Mouse (Mus musculus) erythroid progenitor cell, adult 5-6 weeks (primary cell): ENCODE measurements around the gene Syne2. TPM values are rescaled to one million over a fixed set of nuclear protein-coding genes. Genes with fewer than 3 reads are reported as not detected.

Source experiments
- ATAC-seq: replicated peaks from 2 replicates; pipeline ENCODE4 v1.8.0; 2016; ENCODE audit warnings: moderate number of reproducible peaks, mild to moderate bottlenecking, moderate TSS enrichment, inconsistent platforms; ENCODE audit not compliant: poor library complexity, low FRiP score, severe bottlenecking
- total RNA-seq, 2 experiments: library from RNA; stranded (forward) in 1 of 2; stranded (reverse) in 1 of 2; fragments of 150-400 nt in 1 of 2; fragments of 186-747, 209-891 nt in 1 of 2; gene quantifications; 2 replicates each; pipeline versions ENCODE4 v1.2.3 to v1.2.4; 2015 to 2017; ENCODE audit warnings: low replicate concordance in 2 of 2

The Syne2 gene
- total RNA-seq, 2 experiments from 2014 or later: 2.5 to 3.0 TPM

- no peak for ATAC-seq
Measured at GRCm38 (mm10) chr12:75918415-75918814, 100.5 kb downstream of the Syne2 start.

DNA sequence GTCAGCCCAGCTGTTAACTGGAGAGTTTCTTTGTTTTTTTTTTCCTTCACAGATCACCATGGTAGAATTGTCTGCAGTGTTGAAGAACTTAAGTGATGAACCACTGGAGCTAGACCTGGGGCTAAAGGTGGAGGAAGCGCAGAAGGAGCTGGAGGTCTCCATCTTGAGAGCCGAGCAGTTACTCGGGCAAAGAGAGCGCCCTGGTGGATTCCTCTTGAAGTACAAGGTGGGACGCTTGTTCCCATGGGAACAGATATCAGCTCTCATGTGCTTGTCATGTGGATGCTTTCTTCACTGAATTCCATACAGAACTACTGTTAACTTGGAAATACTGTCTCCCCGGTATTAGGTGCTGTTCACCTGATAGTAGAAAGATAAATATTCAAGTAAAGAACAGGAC lies 101.0 kb downstream of the Syne2 start:
- ATAC-seq: no peak

GRCm38 (mm10) chr12:75922900-75923299 lies 105.0 kb downstream of the Syne2 start:
- no peak for ATAC-seq

DNA sequence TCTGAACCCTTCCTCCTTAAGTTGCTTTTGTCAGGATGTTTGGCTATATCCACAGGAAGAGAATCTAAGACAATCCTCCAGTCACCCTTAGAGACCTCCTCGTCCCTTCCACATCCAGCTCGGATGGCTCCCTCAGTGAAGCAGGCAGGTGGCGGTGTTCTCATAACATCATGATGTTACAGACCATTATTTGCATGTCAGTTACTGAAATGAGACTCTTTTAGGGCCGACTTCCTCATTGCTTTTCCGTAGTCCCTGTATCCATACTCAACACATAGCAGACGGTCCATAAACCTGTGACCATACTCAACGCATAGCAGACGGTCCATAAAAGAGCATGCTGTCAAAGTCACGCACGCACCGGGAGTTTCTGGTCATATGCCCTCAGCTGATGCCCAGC lies 106.9 kb downstream of the Syne2 start:
- ATAC-seq: no peak

- no peak for ATAC-seq
Measured at GRCm38 (mm10) chr12:75927596-75927995, 109.7 kb downstream of the Syne2 start.

DNA sequence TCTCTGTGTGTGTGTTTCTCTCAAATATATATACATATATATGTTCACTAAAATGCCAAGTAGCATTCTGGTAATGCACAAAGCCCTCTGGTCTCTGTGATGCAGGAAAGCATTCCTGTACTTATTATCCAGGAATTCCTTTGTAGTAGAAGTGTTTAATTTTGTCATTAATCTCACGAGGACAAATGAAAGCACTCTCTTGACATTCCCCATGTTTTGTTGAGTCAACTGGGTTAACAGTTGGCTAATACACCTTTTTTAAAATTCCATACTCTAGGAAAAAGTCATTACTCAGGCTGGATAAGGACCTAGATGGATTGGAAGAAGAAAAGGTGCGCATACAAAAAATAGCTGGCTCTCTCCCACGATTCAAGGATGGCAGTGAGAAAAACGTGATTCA lies 115.6 kb downstream of the Syne2 start:
- no peak for ATAC-seq

- ATAC-seq: no peak
Measured at GRCm38 (mm10) chr12:75951328-75951727, 133.4 kb downstream of the Syne2 start.

DNA sequence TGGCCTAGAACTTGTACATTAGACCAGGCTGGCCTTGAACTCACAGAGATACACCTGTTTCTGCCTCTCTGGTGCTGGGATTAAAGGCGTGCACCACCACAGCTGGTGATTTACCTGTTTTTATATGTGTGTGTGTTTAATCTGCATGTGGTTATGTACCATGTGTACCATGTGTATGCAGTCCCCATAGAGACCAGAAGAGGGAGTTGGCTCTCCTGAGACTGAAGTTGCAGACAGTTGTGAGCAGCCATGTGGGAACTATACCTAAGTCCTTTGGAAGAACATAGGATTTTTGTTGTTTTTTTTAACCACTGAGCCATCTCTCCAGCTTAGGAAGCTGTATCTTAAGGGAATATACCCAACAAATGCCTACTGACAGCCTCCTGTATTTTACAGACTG lies 134.1 kb downstream of the Syne2 start:
- no peak for ATAC-seq

- ATAC-seq: no peak
Measured at GRCm38 (mm10) chr12:75966441-75967195, 148.7 kb downstream of the Syne2 start.

DNA sequence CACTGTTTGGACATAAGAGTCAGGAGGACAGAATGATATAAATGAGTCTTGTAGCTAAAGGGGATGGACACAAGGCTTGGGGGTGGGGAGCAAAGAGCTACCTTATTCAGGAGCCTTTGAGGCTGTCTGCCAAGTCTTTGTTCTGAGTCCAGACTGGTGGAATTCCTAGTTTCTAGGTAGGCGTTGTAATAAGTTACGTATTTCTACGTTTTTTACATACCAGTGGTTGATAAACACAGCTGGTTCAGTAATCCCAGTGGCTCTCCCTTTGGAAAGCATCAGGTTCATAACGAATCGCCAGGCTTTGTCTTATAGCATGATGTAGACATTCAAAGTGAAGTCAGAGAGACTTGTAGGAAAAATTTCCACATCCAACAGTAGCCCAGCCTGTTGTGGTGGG lies 161.1 kb downstream of the Syne2 start:
- no peak for ATAC-seq

- no peak for ATAC-seq
Measured at GRCm38 (mm10) chr12:75983336-75983735, 165.4 kb downstream of the Syne2 start.

DNA sequence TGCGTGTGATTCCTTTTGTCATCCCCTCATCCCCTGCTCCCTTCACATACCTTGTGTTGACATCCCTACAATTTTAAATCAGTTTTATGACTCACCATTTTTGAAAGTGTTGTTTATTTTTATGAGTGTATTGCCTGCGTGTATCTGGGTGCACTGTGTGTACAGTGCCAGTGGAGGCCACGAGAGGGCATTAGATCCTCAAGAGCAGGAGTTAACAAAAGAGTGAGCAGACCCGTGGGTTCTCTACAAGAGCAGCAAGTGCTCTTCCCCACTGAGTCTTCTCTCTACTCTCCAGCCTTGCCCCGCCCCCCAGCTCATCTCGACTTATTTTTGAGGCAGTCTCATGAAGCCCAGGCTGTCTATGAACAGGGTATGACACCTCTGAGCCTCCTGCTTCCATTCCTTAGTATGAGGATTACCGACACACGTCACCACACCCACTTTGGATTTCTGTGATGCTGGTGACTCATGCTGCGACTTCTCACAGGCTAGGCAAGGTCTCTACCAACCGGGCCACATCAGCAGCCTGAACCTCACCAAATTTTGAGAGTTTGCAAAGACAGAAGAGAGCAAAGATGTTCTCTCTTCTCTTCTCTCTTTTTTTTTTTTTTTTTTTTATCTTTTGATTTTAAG lies 174.4 kb downstream of the Syne2 start:
- no peak for ATAC-seq

DNA sequence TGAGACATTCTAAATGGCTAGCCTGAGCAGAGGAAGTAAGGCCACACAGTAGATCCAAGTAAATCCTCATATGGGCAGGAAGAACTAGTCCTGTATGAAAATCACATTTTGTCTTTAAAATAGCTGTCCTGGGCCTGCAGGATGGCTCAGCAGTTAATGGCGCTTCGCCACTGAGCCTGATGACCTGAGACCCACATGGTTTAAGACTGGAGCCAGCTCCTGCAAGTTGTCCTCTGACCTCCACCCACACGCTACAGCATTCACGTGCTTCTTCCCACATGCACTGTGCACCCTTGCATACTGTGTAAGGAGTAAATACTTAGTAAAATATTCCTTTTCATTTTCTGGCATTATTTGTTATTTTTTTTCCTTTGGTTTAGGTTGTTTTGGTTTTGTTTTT lies 175.0 kb downstream of the Syne2 start:
- no peak for ATAC-seq

DNA sequence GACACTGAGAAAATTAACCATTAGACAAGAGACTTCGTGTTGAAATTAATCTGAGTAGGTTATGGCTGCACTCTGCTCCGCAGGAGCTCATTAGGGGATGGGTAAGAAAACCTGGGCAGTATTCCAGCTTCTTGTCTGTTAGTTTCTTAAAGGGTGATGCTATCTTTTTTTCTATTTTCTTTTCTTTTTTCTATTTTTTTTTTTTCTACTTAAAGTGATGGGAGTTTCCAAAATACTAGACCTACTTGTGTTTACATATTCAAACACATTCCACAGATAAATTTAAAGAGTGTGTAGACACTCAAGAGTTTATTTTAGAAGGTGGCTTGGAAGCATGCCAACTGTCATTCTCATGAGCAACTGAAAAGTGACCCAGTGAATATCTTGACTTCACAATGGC lies 177.2 kb downstream of the Syne2 start:
- ATAC-seq: no peak

- ATAC-seq: no peak
Measured at GRCm38 (mm10) chr12:75997547-75997946, 179.6 kb downstream of the Syne2 start.

DNA sequence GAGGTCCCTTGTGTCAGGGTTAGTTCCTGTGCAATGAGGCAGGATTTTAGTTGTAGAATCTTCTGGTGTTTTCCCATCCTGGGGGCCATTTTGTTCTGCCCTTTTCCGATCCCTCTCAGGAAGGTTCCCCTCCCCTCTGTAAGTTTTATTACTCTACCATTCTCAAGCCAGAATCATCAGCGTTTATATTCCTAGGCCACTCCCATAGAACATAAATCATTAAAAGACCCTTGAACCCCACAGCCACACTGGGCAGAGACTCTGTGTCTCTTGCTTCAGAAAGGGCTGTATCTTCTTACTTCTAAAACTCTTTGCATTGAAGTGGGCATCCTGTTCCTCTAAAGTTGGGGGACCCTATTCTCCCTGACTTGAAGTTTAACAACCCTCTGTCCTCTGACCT lies 180.5 kb downstream of the Syne2 start:
- ATAC-seq: no peak

DNA sequence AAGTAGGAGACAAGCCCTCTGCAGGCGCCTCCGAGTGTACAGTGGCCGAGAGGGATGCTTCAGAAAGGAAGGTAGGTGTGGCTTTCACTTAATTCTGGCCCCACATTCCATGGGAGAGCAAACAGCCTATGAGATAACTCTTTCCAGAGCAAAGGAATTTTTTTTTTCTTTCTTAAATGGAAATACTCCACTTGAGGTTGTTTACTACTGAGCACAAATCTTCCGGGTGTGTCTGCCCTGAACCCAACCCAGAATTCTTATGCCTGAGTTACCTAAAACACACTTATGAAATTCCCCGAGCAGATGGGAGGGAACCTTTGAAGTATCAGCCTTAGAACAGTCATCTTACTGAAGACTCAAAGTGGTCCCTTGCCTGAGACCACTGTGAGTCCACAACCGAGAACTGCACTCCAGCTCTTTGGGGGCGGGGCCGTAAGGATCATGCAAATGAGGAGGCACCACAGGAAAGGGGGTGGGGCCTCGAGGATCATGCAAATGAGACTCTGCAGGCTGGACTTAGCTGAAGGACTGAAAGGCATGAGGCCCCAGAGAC lies 186.8 kb downstream of the Syne2 start:
- no peak for ATAC-seq

- no peak for ATAC-seq
Measured at GRCm38 (mm10) chr12:76008991-76009390, 191.1 kb downstream of the Syne2 start.

GRCm38 (mm10) chr12:76012789-76013188 lies 194.9 kb downstream of the Syne2 start:
- no peak for ATAC-seq

DNA sequence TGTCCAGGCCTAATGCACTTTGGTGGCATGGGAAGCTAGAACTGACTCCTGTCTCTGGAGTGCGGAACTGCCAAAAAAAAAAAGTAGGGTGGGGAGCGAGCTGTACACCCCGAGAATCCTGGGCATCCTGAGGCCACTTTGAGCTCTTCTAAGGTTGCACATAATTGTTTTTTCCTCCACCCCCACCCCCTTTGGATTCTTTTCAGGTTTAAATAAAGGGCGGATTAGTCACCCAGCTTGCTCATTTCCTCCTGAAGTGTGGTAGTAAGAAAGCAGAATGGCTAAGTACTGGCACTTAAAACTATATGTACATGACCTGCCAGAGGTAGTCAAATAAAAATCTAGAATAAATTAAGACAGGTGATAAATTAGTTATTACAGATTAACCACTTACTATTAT lies 195.5 kb downstream of the Syne2 start:
- ATAC-seq: no peak

GRCm38 (mm10) chr12:76015026-76015425 lies 197.1 kb downstream of the Syne2 start:
- no peak for ATAC-seq
